In genomic region chr1:86320822-86321413, GRCm38 (mm10) we compare ENCODE assay signal across 1 mouse cellular context.
A peak's percentile ranks its signal among the peaks of the same experiment; 100 is the strongest.
TF ChIP-seq lines count a peak whose summit lies in the region.

No protein-coding gene starts in this region.

TF ChIP-seq in MEL, 35 proteins besides CTCF, POLR2A, EP300 and RAD21 (continued from another document):
- no peak for TF ChIP-seq HCFC1 (IDR thresholded peaks at IDR 0.05; ENCODE audit: low read depth, low read length)
- TF ChIP-seq ZMIZ1 (IDR thresholded peaks at IDR 0.05; ENCODE audit: low read depth, low read length): no peak
- no peak for TF ChIP-seq E2F4 (IDR thresholded peaks at IDR 0.05; ENCODE audit: borderline replicate concordance, low read depth, low read length)
- TF ChIP-seq ETS1 (IDR thresholded peaks at IDR 0.05; ENCODE audit: low read depth, low read length): peak; percentile 7; the same call in 1 of the 2 replicates
